Mouse (Mus musculus): ENCODE measurements around the gene Adgrf4.

Adgrf4 gene

DNA sequence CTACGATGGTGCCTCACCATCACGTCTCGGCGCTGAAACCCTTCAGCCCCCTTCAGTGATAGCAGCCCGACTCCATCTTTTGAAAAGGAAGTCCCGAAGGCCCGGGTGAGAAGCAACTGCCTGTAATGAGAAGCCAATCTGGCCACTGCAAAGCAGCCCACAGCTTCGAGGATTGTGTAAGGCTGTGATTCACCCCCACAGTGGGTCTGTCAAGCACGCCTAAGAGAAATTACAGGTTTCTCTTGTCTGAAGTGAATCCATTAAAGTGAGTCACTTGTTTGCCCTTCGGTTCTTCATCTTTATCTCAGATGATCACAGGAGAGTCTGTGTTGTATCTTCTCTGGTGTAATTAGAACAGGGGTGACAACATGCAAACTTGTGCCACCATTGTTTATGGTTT lies at the start of gene Adgrf4:
Adgrf4 (minus strand) TSS at position 149 of the 400 bp plus-strand sequence.
- DNase-seq (ENCODE audit: low read depth, low spot score) = no peak

DNA sequence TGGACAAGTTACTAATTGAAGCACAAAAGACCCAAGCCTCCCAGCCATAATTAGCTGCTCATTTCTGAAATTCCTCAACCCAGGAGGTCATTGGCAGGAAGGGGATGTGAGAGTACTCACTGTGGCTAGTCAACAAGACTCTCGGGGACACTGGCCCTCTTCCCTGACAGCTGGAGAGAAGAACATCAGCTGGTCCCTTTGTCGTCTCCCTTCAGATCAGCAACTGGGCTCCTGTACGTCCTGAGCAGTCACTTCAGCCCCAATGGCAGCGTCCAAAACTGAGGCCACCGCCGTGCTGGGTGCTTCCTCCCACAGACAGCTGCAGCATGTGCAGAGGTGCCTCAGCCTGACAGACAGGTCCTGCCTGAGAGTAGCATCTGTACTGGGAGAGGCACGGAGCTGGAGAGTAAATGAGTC lies 49.7 kb upstream of the Adgrf4 start, which contains the start of gene Adgrf2:
Adgrf2 (minus strand) TSS at position 379 of the 417 bp plus-strand sequence.
- no peak for DNase-seq (ENCODE audit: low read depth, low spot score)

DNA sequence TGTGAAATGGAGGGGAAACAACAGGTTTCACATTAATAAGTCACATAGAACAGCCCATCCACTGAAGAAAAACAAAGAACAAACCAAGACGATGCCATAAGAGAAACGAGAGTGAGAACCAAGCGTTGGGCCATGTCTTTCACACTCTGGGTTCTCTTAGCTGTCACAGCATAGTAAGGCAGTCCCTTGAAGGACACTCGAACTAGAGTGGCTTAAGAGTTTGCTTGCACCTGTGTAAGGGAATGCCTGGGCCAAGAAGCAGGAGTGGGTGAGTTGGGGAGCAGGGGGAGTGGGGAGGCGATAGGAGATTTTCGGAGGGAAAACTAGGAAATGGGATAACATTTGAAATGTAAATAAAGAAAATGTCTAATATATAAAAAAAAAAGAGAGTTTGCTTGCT lies 46.7 kb upstream of the Adgrf4 start:
- DNase-seq (ENCODE audit: low read depth, low spot score) = no peak

DNA sequence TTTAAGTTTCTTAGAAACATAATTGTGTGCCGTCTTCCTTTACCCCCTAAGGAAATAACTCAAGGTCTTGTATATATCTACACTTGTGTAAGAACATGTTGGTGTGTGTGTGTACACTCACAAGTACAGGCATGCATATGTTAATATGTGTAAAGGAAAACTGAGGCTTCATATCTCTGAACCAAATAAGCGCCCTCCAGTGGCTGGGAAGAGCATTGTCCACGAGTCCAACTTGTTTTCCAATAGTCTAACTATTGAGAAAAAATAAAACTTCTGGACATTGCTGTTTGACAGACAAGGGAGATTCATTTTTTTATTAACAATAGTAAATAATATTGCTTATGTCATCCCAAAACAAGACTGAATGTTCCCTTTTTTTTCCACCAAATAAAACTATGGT lies 25.1 kb upstream of the Adgrf4 start:
- peak; percentile 36 for DNase-seq (ENCODE audit: low read depth, low spot score)

DNA sequence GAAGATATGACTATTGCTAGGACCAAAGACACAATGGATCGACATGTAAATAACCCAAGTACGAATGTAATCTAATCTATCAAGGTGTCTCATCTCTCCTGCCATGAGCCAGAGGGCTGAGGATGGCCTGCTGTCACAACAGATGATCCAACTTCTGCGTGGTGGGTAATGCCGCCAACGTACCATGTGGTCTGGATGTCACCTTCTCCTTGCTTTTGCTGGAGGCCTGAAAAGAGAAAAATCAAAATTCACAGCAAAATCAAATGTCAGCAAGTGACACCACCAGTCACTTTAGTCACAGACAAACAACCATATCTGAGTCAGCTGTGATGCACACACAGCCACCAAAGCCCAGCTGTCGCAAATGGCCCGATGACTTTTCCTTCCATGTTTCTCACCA lies 22.9 kb upstream of the Adgrf4 start:
- no peak for DNase-seq (ENCODE audit: low read depth, low spot score)

DNA sequence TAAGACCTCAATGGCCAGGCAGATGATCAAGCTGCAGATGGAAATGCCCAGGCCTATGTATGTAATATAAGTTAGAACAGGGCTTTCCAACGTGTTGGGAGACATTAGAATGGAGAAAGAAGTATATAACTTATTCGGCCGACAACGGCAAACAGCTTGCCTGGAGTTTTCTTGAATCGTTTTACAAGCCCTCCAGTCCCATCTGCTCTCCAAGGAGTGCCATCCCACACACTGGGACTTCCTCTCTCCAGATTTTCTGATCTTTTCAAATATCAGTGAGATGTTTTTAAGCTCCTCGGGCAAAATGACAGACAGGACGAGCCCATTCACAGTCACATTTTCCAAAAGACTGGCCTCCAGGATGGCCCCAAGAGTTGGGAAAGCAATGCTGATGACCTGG lies 18.6 kb upstream of the Adgrf4 start:
- DNase-seq (ENCODE audit: low read depth, low spot score) = no peak

DNA sequence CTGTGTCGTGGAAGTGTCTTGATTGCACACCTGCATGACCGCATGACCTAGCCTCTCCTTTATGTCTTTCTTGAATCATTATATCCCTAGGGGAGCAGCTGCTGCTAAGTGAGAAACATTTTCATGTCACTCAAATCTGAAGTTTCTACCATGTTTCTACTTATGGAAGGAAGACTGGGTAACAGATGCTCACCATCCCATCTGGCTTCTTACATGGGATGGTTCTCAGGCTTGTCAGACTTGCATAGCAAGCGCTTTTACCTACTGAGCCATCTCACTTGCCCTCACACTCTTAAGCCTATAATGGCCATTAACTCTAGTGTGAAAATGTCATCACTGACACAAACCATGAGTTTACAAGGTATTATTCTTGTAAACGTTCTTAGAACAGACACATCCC lies 13.5 kb upstream of the Adgrf4 start:
- no peak for DNase-seq (ENCODE audit: low read depth, low spot score)

DNA sequence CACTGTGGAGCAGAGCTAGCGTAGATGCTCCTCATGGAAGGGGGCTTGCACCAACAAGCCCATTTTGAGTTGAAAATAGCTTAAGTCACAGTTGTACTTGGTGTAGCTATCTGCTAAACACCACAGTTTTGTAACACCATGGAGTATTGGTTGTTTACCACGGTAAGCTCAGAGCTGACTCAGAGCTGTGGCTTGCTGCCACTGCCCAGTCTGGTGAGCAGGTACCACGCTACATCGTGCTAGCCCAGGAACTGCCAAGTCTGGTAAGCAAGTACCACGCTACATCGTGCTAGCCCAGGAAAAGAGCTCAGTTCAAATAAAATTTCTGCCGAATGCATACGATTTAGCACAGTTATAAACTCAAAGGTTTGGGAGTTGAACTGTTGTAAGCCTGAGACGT lies 10.1 kb upstream of the Adgrf4 start:
- DNase-seq (ENCODE audit: low read depth, low spot score) = no peak

DNA sequence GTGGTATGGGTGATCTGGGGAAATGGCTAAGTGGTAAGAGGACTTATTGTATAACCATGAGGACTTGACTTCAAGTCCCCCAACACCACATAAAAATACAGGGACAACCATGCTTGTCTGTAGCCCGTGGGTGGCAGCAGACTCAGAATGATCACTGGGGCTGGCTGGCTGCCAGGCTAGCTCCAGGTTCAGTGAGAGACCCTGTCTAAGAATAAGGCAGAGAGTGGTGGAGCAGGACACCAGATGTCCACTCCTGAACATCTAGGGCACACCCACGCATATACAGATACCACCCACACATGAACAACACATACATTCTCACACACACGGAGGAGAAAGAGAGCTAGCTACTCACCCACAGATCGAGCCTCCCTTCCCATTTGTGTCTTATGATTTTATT lies 2.6 kb upstream of the Adgrf4 start:
- peak; percentile 31 for DNase-seq (ENCODE audit: low read depth, low spot score)

DNA sequence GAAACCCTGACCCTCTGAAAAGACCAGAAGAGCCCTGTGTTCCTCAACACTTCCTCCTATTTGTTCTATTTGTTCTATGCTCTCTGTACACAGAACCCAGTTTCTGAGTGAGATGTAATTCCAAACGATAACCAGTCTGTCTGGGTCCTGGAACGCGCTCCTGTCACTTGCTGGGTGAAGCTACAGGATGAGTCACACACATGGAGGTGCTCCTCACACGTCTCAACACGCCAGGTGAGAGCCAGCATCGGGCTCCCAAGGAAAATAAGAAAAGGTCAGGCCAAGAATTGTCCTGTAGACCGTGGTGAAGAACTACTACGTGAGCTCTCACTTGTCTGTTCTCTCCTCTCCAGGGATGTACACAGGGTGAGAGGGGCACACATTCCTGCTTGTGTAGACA lies 1.6 kb downstream of the Adgrf4 start:
- DNase-seq (ENCODE audit: low read depth, low spot score) = no peak

DNA sequence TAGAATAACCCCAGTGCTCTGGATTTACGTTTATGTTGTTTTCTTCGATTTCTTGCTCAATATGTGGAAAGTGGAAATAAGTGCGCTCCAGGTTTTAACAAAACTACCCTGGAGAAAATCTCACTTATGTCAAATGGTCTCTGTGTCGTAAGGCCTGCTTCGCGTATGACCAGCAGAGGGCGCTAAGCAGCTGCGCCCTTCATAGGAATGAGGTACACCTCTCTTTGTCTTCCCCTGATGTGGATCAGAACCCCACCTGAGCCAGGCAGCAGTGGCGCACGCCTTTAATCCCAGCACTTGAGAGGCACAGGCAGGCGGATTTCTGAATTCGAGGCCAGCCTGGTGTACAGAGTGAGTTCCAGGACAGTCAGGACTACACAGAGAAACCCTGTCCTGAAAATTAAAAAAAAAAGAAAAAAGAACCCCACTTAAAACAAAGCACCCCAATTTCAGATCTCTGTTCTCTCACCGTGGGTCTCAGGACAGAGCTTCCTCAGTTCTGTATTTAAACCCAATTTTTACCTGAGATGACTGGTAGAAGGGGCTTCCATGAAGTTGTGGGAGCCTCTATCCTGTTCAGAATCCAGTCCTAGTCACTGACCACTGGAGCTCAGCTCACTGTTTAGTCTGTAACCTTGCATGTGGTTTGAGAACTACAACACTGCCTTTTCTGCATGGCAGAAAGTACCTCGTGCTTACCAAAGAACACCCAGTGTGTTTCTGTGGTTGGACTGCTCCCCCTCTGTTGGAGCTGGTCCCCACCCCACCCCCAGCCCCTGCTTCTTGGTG lies 33.3 kb downstream of the Adgrf4 start:
- DNase-seq (ENCODE audit: low read depth, low spot score) = peak; percentile 80

DNA sequence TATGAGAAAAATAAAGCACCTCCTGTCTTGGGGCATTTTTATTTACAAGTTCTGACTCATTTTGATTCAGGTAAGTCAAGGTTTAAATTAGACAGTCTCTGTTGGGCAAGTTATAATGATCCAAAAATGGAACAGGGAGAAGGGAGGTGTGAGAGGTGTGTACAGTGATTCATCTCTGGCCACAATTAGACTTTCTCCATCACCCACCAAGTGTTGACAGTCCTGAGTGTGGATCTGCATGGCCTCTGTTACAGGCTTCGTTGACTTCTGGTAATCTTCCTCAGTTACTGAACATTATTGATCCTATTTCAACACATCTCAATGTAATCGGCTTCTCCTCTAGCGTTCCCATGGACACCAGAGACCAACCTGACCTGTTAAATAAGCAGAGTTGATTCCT lies 48.7 kb downstream of the Adgrf4 start:
- DNase-seq (ENCODE audit: low read depth, low spot score) = no peak

DNA sequence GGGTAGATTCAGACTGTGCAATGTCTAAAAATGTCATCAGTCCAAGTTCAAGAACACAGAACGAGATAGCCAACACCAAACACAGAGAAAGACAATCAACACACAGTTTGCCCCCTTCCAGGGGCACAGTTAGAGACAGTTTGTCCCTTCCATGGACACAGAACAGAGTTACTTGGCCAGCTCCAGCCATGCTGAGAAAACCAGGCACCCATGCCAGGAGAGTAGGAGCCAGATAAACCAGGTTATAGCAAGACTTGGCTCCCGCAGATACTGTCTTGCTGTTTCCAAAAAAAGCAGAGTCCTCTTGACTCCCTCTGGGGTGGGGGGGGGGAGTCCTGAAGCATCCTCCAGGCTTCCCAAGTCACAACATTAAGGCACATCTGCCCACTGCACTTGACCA lies 61.9 kb downstream of the Adgrf4 start:
- no peak for DNase-seq (ENCODE audit: low read depth, low spot score)

DNA sequence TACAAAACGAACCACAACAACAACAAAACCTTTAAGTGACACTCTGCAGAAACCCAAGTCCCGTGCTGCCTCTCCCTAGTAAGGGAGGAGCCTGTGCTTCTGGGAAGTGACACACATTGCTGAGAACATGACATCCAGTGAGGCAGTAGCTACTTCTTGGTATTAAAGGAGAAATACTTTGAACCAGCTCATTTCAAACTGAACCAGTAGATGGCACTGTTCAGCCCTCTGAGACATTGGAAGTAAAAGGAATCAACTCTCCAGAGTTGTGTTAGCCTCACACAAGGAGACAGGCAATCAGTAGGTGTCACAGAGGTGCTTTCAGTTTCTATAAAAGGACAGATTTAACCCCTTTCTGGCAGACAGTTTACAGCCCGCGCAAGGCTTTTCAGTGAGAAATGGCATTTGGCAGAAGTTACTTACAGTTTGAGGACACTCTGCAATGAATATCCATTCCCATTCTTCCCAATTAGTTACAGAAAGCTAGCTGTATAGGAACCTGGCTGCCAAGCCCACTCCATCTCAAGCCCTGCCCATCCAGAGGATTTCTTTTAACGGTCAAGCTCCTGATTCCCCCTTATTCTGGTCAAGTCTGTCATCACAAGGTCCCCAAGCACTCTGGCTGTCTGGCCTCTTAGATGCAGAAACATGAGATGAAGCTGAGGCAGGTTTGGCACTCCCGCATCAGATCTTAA lies 78.9 kb downstream of the Adgrf4 start:
- DNase-seq (ENCODE audit: low read depth, low spot score) = peak; percentile 53

DNA sequence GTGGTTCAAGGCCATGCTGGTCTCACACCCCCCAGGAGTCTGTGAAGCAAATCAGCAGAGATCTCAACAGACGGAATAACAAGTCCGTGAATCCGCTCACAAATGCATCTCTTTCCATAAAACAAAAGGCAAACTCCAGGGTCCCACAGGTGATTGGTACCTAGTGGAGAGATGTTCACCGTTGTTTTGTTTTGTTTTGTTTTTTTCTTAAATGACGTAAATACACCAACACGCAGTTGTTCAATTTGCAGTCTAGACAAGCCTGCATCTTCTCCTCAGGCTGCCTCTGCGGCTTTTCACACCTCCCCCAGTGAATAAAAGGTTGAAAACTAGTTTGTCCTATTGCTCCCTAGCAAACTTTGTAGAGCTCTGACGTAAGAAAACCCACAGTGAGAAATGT lies 80.8 kb downstream of the Adgrf4 start, which contains the start of gene Opn5:
Opn5 (minus strand) TSS at position 101 of the 400 bp plus-strand sequence.
- no peak for DNase-seq (ENCODE audit: low read depth, low spot score)

DNA sequence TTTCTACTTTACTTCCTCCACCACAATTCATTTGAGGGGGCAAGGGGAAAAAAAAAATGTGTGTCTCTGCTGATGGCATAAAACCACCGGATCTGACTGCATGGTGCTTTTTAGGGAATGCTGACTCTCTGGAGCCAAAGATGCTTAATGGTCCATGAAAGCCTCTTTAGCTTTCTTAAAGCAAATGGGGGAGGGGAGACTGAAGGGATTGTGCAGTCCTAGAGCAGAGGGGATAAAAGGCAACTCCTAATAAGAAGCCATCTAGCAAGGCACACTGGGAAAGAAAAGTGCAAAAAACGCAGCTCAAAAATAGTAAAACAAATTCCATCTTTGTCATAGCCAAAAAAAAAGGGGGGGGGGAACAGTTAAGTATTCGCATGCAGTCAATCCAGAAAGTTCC lies 83.8 kb downstream of the Adgrf4 start:
- no peak for DNase-seq (ENCODE audit: low read depth, low spot score)

Data from A20 (cell line).